Mouse (Mus musculus): ENCODE data around the gene Ctnnd2. TPM values are rescaled to one million over a fixed set of nuclear protein-coding genes. Genes with fewer than 3 reads are reported as not detected.

The Ctnnd2 gene
- polyA plus RNA-seq, 1 experiment from 2014 or later, result 1.6 TPM

DNA sequence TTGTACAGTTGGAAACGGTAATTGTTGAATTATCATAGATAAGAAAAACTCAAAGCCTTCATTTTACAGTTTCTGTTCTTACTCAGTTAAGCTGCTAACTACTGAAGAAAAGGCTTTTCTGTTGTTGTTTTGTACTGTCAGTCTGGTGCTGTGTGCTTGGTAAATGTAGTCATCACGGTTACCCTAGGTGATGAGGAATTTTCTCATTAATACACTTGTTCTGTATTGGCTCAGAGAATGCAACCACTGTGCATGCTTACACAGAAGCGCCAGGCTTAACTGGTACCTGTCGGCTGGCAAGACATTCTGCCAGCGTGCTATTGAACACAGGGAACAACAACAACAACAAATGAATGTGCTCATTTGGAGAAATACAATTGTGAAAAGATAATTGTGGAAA is 103.3 kb downstream of the Ctnnd2 start:
- DNase-seq (ENCODE audit: low spot score), result no peak
- 87% methylated on average over 5 of the region's 5 CpGs for WGBS
- Histone ChIP-seq H3K4me3 (no peak overlapping the region), H3K27ac (no peak overlapping the region), H3K36me3 (no peaks in the 10 kb centered on the region), H3K27me3 (ENCODE audit: low read depth, poor library complexity, severe bottlenecking) (no peaks in the 10 kb centered on the region), H3K4me1 (no peaks in the 10 kb centered on the region), H3K9me3 (replicated peaks) (no peaks in the 10 kb centered on the region)

GRCm38 (mm10) chr15:30276691-30277090 is 104.3 kb downstream of the Ctnnd2 start:
- no peak for DNase-seq (ENCODE audit: low spot score)
- WGBS, result 82% methylated on average over 4 of the region's 4 CpGs
- Histone ChIP-seq H3K9me3 (replicated peaks) (no peaks in the 10 kb centered on the region), H3K27me3 (ENCODE audit: low read depth, poor library complexity, severe bottlenecking) (no peaks in the 10 kb centered on the region), H3K36me3 (no peaks in the 10 kb centered on the region), H3K27ac (no peak overlapping the region), H3K4me3 (no peak overlapping the region), H3K4me1 (no peaks in the 10 kb centered on the region)

DNA sequence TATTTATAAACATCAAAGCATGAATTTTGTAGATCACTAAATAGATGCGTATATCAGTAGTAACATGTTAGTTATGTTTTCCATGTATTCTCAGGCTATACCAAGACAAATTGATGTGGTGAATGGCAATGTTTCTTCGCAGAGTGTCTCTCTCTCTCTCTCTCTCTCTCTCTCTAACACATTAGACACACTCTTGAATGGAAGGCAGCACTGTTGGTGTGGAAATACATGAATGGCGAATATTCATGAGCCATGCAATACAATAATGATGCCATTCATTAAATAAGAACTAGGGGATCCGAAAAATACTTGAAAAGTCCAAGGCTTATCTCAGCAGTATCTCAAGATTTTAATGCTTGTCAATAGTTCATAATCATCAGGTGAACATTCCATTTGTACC is 106.2 kb downstream of the Ctnnd2 start:
- Histone ChIP-seq H3K27me3 (ENCODE audit: low read depth, poor library complexity, severe bottlenecking) (no peaks in the 10 kb centered on the region), H3K4me1 (no peaks in the 10 kb centered on the region), H3K27ac (no peak overlapping the region), H3K9me3 (replicated peaks) (no peaks in the 10 kb centered on the region), H3K4me3 (no peak overlapping the region), H3K36me3 (no peaks in the 10 kb centered on the region)
- no peak for DNase-seq (ENCODE audit: low spot score)
- 91% methylated on average over 4 of the region's 4 CpGs for WGBS

- WGBS, result 89% methylated on average over 15 of the region's 15 CpGs
- H3K27me3 ChIP-seq (ENCODE audit: low read depth, poor library complexity, severe bottlenecking), result no peaks in the 10 kb centered on the region
- H3K27ac ChIP-seq, result no peak overlapping the region
- no peak overlapping the region for H3K4me3 ChIP-seq
- H3K36me3 ChIP-seq, result no peaks in the 10 kb centered on the region
- no peak for DNase-seq (ENCODE audit: low spot score)
- H3K4me1 ChIP-seq, result no peaks in the 10 kb centered on the region
- H3K9me3 ChIP-seq (replicated peaks), result no peaks in the 10 kb centered on the region
Measured at GRCm38 (mm10) chr15:30285572-30286244, 113.3 kb downstream of the Ctnnd2 start.

- no peaks in the 10 kb centered on the region for H3K36me3 ChIP-seq
- no peak overlapping the region for H3K4me3 ChIP-seq
- H3K27me3 ChIP-seq (ENCODE audit: low read depth, poor library complexity, severe bottlenecking), result no peaks in the 10 kb centered on the region
- H3K27ac ChIP-seq, result no peak overlapping the region
- 89% methylated on average over 7 of the region's 7 CpGs for WGBS
- DNase-seq (ENCODE audit: low spot score), result no peak
- H3K4me1 ChIP-seq, result no peaks in the 10 kb centered on the region
- no peaks in the 10 kb centered on the region for H3K9me3 ChIP-seq (replicated peaks)
Measured at GRCm38 (mm10) chr15:30286245-30286642, 113.9 kb downstream of the Ctnnd2 start.

- Histone ChIP-seq H3K36me3 (no peaks in the 10 kb centered on the region), H3K4me3 (no peak overlapping the region), H3K4me1 (no peaks in the 10 kb centered on the region), H3K9me3 (replicated peaks) (no peaks in the 10 kb centered on the region), H3K27ac (no peak overlapping the region), H3K27me3 (ENCODE audit: low read depth, poor library complexity, severe bottlenecking) (no peaks in the 10 kb centered on the region)
- DNase-seq (ENCODE audit: low spot score), result no peak
- 66% methylated on average over 2 of the region's 2 CpGs for WGBS
Measured at GRCm38 (mm10) chr15:30302824-30303223, 130.4 kb downstream of the Ctnnd2 start.

- H3K27me3 ChIP-seq (ENCODE audit: low read depth, poor library complexity, severe bottlenecking), result no peaks in the 10 kb centered on the region
- H3K4me3 ChIP-seq, result no peak overlapping the region
- WGBS, result 93% methylated on average over 7 of the region's 7 CpGs
- DNase-seq (ENCODE audit: low spot score), result no peak
- no peaks in the 10 kb centered on the region for H3K36me3 ChIP-seq
- no peak overlapping the region for H3K27ac ChIP-seq
- no peaks in the 10 kb centered on the region for H3K9me3 ChIP-seq (replicated peaks)
- no peaks in the 10 kb centered on the region for H3K4me1 ChIP-seq
Measured at GRCm38 (mm10) chr15:30306437-30306836, 134.0 kb downstream of the Ctnnd2 start.

DNA sequence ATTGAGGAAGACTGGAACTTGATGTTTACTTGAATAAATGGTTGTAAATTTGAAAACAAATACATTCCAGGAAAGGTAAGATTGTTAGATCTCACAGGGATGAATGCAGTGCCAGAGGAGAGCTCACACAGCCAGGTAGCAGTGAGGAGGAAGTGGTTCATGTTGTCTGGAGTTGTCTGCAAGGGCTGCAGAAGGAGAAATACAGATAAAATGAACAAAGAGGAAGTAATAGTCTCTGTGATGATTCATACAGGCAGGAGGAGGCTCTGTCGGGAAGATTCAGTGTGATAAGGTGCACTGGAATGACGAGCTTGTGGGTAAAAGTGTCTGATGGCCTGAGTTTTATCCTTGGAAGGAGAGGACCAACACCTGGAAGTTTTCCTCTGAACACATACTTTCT is 150.2 kb downstream of the Ctnnd2 start:
- H3K36me3 ChIP-seq, result no peaks in the 10 kb centered on the region
- H3K4me1 ChIP-seq, result no peaks in the 10 kb centered on the region
- 80% methylated on average over 2 of the region's 2 CpGs for WGBS
- no peak overlapping the region for H3K4me3 ChIP-seq
- H3K9me3 ChIP-seq (replicated peaks), result no peaks in the 10 kb centered on the region
- no peaks in the 10 kb centered on the region for H3K27me3 ChIP-seq (ENCODE audit: low read depth, poor library complexity, severe bottlenecking)
- no peak overlapping the region for H3K27ac ChIP-seq
- DNase-seq (ENCODE audit: low spot score), result no peak

DNA sequence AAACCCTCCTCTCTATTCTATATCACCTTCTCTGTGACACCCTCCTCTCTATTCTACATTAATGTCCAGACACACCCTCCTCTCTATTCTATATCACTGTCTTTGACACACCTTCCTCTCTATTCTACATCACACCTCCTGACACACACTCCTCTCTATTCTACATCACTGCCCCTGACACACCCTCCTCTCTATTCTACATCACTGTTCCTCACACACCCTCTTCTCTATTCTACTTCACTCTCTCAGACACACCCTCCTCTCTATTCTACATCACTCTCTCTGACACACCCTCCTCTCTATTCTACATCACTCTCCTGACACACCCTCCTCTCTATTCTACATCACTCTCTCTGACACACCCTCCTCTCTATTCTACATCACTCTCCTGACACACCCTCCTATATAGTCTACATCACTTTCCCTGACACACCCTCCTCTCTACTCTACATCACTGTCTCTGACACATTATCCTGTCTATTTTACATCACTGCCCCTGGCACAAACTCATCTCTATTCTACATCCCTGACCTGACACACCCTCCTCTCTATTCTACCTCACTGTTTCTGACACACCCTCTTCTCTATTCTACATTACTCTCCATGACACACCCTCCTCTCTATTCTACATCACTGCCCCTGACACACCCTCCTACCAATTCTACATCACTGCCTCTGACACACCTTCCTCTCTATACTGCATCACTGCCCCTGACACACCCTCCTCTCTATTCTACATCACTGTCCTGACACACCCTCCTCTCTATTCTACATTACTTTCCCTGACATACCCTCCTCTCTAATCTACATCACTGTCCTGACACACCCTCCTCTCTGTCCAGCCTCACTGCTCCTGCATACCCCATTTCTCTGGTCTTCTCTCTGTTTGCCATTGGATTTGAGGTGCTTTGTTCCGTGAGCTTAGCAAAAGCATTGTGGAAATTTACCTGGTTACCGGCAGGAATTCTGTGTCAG is 161.2 kb downstream of the Ctnnd2 start:
- H3K36me3 ChIP-seq, result no peaks in the 10 kb centered on the region
- H3K4me1 ChIP-seq, result no peaks in the 10 kb centered on the region
- 81% methylated on average over 2 of the region's 2 CpGs for WGBS
- H3K27ac ChIP-seq, result no peak overlapping the region
- DNase-seq (ENCODE audit: low spot score), result no peak
- no peaks in the 10 kb centered on the region for H3K9me3 ChIP-seq (replicated peaks)
- no peak overlapping the region for H3K4me3 ChIP-seq
- H3K27me3 ChIP-seq (ENCODE audit: low read depth, poor library complexity, severe bottlenecking), result no peaks in the 10 kb centered on the region

GRCm38 (mm10) chr15:30338585-30339197 is 166.3 kb downstream of the Ctnnd2 start:
- Histone ChIP-seq H3K4me3 (no peak overlapping the region), H3K9me3 (replicated peaks) (no peaks in the 10 kb centered on the region), H3K4me1 (no peaks in the 10 kb centered on the region), H3K27me3 (ENCODE audit: low read depth, poor library complexity, severe bottlenecking) (no peaks in the 10 kb centered on the region), H3K36me3 (no peaks in the 10 kb centered on the region), H3K27ac (no peak overlapping the region)
- WGBS, result 68% methylated on average over 6 of the region's 6 CpGs
- DNase-seq (ENCODE audit: low spot score), result no peak

GRCm38 (mm10) chr15:30345754-30346153 is 173.4 kb downstream of the Ctnnd2 start:
- DNase-seq (ENCODE audit: low spot score), result no peak
- no peaks in the 10 kb centered on the region for H3K4me1 ChIP-seq
- WGBS, result 88% methylated on average over 5 of the region's 5 CpGs
- no peak overlapping the region for H3K27ac ChIP-seq
- no peak overlapping the region for H3K4me3 ChIP-seq
- no peaks in the 10 kb centered on the region for H3K36me3 ChIP-seq
- no peaks in the 10 kb centered on the region for H3K27me3 ChIP-seq (ENCODE audit: low read depth, poor library complexity, severe bottlenecking)
- H3K9me3 ChIP-seq (replicated peaks), result no peaks in the 10 kb centered on the region

- Histone ChIP-seq H3K27me3 (ENCODE audit: low read depth, poor library complexity, severe bottlenecking) (no peaks in the 10 kb centered on the region), H3K4me1 (no peaks in the 10 kb centered on the region), H3K27ac (no peak overlapping the region), H3K4me3 (no peak overlapping the region), H3K36me3 (no peaks in the 10 kb centered on the region), H3K9me3 (replicated peaks) (no peaks in the 10 kb centered on the region)
- 94% methylated on average over 1 of the region's 1 CpGs for WGBS
- DNase-seq (ENCODE audit: low spot score), result no peak
Measured at GRCm38 (mm10) chr15:30364491-30364890, 192.1 kb downstream of the Ctnnd2 start.

DNA sequence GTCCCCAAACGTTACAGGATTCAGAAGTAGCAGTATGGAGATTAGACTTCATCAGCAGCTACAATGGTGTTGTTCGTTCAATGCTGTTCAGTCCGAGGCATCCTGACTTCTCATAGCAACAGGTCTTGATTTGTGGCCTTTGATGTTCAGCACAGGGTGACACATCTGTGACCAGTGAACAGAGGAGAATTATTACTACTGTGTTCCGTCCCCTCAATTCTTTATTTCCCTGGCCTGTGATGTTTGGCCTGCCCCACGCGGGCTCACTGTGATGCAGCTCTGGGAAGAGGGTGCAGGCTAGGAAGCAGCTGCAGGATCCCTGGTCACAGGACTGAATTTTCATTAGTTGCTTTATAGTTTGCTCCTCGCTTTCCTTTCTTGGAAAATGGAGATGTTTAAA is 197.6 kb downstream of the Ctnnd2 start:
- DNase-seq (ENCODE audit: low spot score), result no peak
- H3K9me3 ChIP-seq (replicated peaks), result no peaks in the 10 kb centered on the region
- no peaks in the 10 kb centered on the region for H3K27me3 ChIP-seq (ENCODE audit: low read depth, poor library complexity, severe bottlenecking)
- H3K4me3 ChIP-seq, result no peak overlapping the region
- 58% methylated on average over 7 of the region's 7 CpGs for WGBS
- no peaks in the 10 kb centered on the region for H3K36me3 ChIP-seq
- H3K4me1 ChIP-seq, result no peaks in the 10 kb centered on the region
- H3K27ac ChIP-seq, result no peak overlapping the region

Data from limb, embryonic 10.5 days (tissue).